Mouse (Mus musculus) C2C12 (cell line): Measurements from ENCODE around the gene Lrp8. TPM values are rescaled to one million over a fixed set of nuclear protein-coding genes. Genes with fewer than 3 reads are reported as not detected.

Experiments
- H3K27me3 ChIP-seq: one replicate; pipeline ENCODE4 v1.6.1; 2011; ENCODE audit not compliant: control insufficient read depth, insufficient read depth, insufficient read length
- H3K36me3 ChIP-seq: one replicate; pipeline ENCODE4 v1.6.1; 2011; ENCODE audit not compliant: control insufficient read depth, insufficient read depth
- H3K4me3 ChIP-seq: one replicate; pipeline ENCODE4 v1.5.1; 2011; ENCODE audit warnings: mild to moderate bottlenecking, control low read depth; ENCODE audit not compliant: poor library complexity, insufficient read depth, severe bottlenecking
- H3K79me2 ChIP-seq: one replicate; pipeline ENCODE4 v1.6.1; 2011; ENCODE audit not compliant: control insufficient read depth, insufficient read depth
- H3K79me3 ChIP-seq: one replicate; pipeline ENCODE4 v1.6.1; 2011; ENCODE audit warnings: low read depth, control low read depth
- H3ac ChIP-seq: one replicate; pipeline ENCODE3; 2011; ENCODE audit warnings: low read depth; ENCODE audit not compliant: control insufficient read depth, insufficient read length
- CEBPB ChIP-seq: IDR thresholded peaks from one replicate; pipeline ENCODE4 v1.6.1; 2011; ENCODE audit warnings: low read depth, mild to moderate bottlenecking, control low read depth, moderate library complexity
- CTCF ChIP-seq: IDR thresholded peaks from one replicate; pipeline ENCODE4 v1.5.1; 2011; ENCODE audit not compliant: control insufficient read depth, insufficient read depth, insufficient read length
- FOSL1 ChIP-seq: IDR thresholded peaks from one replicate; pipeline ENCODE4 v1.8.0; 2011; ENCODE audit warnings: mild to moderate bottlenecking, low read length; ENCODE audit not compliant: poor library complexity, insufficient read depth, severe bottlenecking
- MAX ChIP-seq: IDR thresholded peaks from one replicate; pipeline ENCODE4 v1.6.1; 2011; ENCODE audit warnings: mild to moderate bottlenecking, control low read depth
- MYOD1 ChIP-seq: IDR thresholded peaks from one replicate; pipeline ENCODE4 v1.6.1; 2011; ENCODE audit warnings: low read depth; ENCODE audit not compliant: control insufficient read depth, insufficient read length
- MYOG ChIP-seq: IDR thresholded peaks from one replicate; pipeline ENCODE4 v1.6.1; 2011; ENCODE audit not compliant: control insufficient read depth, insufficient read length; ENCODE audit errors: extremely low read depth
- USF1 ChIP-seq: IDR thresholded peaks from one replicate; pipeline ENCODE4 v1.6.1; 2011; ENCODE audit warnings: low read depth, mild to moderate bottlenecking, control low read depth, moderate library complexity
- polyA plus RNA-seq: library from polyadenylated mRNA; unstranded; fragments of >200 nt; fragmentation: generic; extraction: Trizol; gene quantifications from one replicate; pipeline ENCODE4 v1.2.1, GENCODE M21; 2012; ENCODE audit warnings: missing spikeins

The Lrp8 gene
- polyA plus RNA-seq, 1 experiment: 8.3 TPM

DNA sequence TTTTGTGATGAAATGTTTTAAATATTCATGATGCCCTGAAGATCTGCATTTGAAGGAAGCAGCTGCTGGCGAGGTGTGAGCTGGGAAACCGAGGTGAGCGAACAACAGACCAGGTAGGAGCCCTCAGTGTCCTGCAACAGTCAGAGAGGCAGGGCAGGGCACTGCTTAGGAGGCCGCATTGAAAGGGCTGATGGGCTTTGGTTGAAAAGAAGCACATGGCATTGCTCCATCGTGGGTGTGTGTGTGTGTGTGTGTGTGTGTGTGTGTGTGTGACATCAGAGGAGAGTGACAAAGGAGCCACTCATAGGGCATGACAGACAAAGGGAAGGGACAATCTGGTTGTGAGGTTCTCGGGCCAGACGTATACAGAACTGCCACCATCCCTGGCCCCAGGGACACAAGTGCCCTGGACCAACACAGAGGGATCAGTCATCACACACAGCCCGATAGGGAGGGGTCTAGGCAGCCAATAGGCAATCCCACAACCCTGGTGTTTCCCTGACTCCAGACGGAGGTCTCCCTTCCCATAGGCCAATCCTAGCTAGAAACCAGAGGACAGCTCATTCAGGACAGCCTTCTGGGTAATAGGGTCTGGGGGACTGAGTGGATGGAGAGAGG is 36.8 kb upstream of the Lrp8 start:
- H3K27me3 ChIP-seq: peaks cover 44% of the 10 kb centered on the region
- H3K79me3 ChIP-seq: no peaks in the 10 kb centered on the region
- no peak overlapping the region for H3ac ChIP-seq
- no peak overlapping the region for H3K4me3 ChIP-seq
- H3K79me2 ChIP-seq: no peaks in the 10 kb centered on the region
- no peaks in the 10 kb centered on the region for H3K36me3 ChIP-seq
- TF ChIP-seq MYOD1: no peak
- no peak for TF ChIP-seq USF1
- no peak for TF ChIP-seq FOSL1
- TF ChIP-seq CTCF: no peak
- no peak for TF ChIP-seq MYOG
- no peak for TF ChIP-seq MAX
- no peak for TF ChIP-seq CEBPB

DNA sequence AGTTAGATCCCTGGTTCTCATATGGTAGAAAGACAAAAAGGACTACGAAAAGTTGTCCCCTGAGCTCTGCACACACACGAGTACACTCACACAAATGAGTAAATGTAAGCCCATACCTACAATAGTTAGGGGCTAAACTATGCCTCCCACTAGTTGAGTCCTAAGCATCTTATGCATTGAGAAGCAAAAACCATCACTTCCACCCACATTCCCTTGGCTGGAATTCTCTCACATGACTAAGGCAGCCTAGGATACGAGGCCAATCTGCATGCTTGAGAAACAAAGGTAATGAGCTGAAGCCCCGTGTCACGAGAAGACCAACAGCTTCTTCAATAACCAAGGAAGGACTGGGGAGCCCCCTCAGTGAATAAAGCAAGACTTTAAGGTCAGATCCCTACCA is 35.9 kb upstream of the Lrp8 start:
- no peaks in the 10 kb centered on the region for H3K79me3 ChIP-seq
- H3K79me2 ChIP-seq: no peaks in the 10 kb centered on the region
- no peak overlapping the region for H3ac ChIP-seq
- peaks cover 38% of the 10 kb centered on the region for H3K27me3 ChIP-seq
- H3K36me3 ChIP-seq: no peaks in the 10 kb centered on the region
- no peak overlapping the region for H3K4me3 ChIP-seq
- TF ChIP-seq MAX: no peak
- no peak for TF ChIP-seq MYOD1
- TF ChIP-seq FOSL1: no peak

DNA sequence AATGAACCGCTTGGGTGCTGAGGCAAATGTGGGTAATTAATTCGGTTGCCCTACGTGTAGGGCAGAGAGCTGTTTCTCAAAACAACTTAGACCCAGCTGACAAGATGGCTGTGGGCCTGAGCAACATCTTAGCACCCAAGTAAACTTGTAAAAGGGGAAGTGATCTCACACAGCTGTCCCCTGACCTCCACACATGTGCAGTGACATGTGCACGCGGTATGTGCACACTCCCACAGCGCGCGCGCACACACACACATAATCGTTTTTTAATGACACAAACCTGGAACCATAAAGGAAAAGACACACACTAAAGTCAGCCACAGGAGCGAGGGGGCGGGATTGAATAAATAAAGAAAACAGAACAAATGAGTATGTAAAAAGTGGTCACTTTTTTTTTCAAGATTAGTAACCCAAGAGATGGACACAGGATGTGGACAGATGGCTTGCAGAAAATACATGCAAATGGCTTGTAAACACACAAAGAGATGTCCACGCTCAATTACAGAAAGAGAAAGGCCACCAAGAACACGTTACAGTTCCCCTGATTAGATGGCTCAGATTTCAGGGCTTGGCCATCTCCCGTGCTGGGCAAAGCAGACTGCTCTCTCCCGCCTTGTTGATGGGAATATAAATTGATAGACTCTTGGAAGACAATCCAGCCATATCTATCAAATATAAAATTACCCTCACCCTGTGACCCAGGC is 29.8 kb upstream of the Lrp8 start:
- TF ChIP-seq CEBPB: no peak
- no peak for TF ChIP-seq FOSL1
- no peak for TF ChIP-seq MAX
- no peak for TF ChIP-seq MYOG
- no peak for TF ChIP-seq CTCF
- TF ChIP-seq MYOD1: no peak
- TF ChIP-seq USF1: no peak
- Histone ChIP-seq H3K36me3 (no peaks in the 10 kb centered on the region), H3ac (no peak overlapping the region), H3K27me3 (peaks cover 34% of the 10 kb centered on the region), H3K79me2 (no peaks in the 10 kb centered on the region), H3K79me3 (no peaks in the 10 kb centered on the region), H3K4me3 (no peak overlapping the region)

DNA sequence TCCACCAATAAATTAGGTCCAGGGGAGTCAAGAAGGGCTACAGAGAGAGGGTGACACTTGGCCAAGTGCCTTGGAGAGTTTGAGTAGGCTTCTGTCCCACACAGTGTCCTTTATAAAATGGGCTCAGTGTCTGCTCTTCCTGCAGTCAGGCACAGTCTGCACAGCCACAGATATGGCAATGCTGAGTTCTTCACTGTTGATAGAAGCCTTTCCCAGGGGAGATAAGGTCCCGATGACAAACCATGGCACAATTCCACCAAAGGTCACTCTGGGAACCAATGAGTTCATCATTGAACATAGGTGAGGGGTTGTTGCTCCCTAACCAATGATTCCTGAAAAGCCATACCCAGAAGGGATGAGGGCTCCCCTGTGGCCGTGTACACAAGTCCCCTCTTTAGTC is 27.2 kb upstream of the Lrp8 start:
- peaks cover 40% of the 10 kb centered on the region for H3K27me3 ChIP-seq
- no peak overlapping the region for H3ac ChIP-seq
- TF ChIP-seq MYOD1: no peak
- no peak for TF ChIP-seq MAX
- TF ChIP-seq FOSL1: no peak
- TF ChIP-seq MYOG: no peak
- no peak for TF ChIP-seq USF1
- TF ChIP-seq CEBPB: no peak
- TF ChIP-seq CTCF: no peak
- H3K79me2 ChIP-seq: no peaks in the 10 kb centered on the region
- H3K36me3 ChIP-seq: no peaks in the 10 kb centered on the region
- no peak overlapping the region for H3K4me3 ChIP-seq
- no peaks in the 10 kb centered on the region for H3K79me3 ChIP-seq

DNA sequence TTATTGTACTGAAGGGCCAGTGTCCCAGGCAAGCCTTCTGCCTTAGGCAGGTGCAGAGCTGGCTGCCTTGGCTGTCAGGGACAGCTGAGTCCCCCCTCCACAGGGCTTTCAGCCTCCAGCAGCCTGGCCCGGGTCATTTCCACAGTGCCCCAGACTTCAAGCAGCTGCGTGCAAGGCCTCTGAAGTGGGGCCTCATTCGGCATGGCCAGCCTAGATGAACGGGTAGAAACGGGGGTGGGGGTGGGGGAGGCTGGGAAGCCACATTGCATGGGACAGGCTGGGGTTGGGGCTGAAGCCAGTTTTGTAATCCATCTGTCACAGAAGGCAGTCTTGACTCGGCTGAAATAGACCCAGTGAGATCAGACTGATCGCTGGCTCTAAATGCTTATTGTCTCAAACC is 26.4 kb upstream of the Lrp8 start:
- no peak overlapping the region for H3ac ChIP-seq
- no peaks in the 10 kb centered on the region for H3K36me3 ChIP-seq
- H3K79me3 ChIP-seq: no peaks in the 10 kb centered on the region
- peaks cover 37% of the 10 kb centered on the region for H3K27me3 ChIP-seq
- TF ChIP-seq CTCF (no peak), MAX (no peak), CEBPB (no peak), MYOG (no peak), MYOD1 (no peak), USF1 (no peak), FOSL1 (no peak)
- no peak overlapping the region for H3K4me3 ChIP-seq
- no peaks in the 10 kb centered on the region for H3K79me2 ChIP-seq

DNA sequence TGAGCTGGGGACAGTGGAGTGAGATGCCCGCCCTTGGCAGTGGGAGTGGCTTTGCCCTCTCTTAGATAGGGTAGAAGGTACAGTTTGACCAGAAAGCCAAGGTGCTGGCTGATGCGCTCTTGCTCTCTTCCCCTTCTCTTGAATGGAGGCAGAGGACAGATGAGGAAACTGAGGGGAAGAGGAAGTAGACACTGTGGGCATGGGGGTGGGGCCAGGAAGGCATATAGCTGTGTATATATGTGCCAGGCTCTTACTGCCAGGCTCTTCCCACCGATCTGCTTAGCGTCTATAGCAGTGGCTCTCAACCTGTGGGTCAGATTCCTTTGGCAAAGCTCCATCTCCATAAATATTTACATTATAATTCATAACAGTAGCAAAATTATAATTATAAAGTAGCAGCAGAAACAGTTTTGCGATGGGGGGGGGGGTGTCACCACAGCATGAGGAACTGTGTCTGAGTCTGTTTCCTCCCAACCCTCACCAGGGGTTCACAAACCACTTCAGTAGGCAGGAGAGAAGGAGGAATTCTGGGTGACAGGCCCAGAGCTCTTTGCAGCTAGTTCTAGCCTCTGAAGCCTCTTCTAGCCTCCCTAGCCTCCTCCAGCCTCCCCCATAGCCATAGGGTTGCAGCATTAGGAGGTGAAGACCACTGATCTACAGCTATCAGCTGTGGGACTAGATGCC is 24.9 kb upstream of the Lrp8 start:
- no peak for TF ChIP-seq MYOD1
- TF ChIP-seq MYOG: no peak
- TF ChIP-seq USF1: no peak
- TF ChIP-seq MAX: no peak
- no peaks in the 10 kb centered on the region for H3K79me2 ChIP-seq
- peaks cover 40% of the 10 kb centered on the region for H3K27me3 ChIP-seq
- H3K79me3 ChIP-seq: no peaks in the 10 kb centered on the region
- no peak overlapping the region for H3K4me3 ChIP-seq
- no peak overlapping the region for H3ac ChIP-seq
- no peaks in the 10 kb centered on the region for H3K36me3 ChIP-seq
